Mouse (Mus musculus) induced T-regulatory cell, adult 2 months (primary cell): ENCODE measurements around the gene Tm9sf3.

Experiments
- DNase-seq: peaks from one replicate; pipeline ENCODE4 v3.0.0-alpha.2; 2012; ENCODE audit warnings: low read depth

Tm9sf3 gene

DNA sequence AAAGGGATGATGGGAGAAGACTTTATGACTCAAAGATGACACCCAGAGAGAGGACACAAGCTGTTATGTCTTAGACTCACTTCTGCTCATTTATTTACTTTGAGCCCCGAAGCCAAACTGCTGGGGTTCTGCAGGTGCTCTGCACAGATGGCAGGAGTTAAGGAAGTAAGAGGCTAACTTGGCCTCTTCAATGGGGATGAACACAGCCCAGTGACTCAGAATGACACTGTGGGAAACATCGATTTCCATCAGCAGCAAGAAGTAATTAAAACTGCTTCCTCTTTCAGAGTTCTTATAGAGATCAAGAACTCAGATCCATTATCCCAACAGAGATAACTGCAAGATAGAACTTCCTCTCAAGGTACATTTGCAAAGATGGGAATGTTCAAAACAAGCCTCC lies 86.9 kb downstream of the Tm9sf3 start:
- DNase-seq: no peak

DNA sequence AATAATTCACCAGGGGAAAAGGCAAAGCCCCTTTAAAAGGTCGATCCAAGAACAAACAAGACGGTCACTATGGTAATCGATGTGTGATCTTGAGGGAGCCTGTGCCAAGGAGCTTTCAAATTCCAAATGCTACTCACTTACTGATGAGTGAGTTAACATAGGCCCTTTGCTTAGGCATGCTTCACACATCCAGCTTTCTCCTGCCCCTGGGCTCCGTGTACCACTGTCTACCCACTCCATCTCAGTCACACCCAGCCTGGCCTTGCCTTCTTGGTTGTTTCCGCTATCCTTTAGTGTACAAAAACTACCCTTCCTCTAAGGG lies 97.9 kb downstream of the Tm9sf3 start:
- no peak for DNase-seq

DNA sequence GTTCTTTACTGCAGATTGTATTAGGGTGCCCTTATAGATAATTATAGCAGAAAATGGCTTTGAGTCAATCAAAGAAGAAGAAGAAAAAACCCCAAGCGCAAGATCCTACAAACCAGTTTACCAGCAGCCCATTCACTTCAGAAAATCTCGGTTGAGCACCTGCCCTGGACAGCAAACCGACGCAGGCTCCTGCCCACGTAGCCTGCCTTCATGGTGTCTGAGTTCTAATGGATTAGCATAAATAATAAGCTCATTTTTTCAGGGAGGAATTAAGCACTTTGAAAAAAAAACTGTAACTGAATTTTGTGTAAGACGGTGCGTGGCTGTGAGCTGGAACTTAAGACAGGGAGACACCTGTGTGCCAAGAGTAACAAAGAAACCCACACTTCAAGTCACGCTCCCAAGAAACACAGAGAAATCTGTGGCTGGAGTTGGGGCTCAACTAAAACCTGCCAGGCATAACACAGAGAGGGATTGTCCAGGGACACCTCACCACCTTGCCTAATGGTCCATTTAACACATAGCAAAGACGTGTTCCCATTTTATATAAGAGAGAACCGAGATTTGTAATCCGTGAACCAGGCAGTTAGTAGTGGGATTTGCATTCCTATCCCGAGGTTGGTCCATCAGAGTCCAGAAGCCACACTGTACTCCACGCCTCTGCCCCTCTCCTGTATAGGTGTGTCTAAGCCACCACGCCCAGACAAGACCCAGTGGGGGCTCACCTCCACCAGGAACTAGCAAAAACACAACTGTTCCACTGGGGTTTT lies 98.5 kb downstream of the Tm9sf3 start:
- no peak for DNase-seq

DNA sequence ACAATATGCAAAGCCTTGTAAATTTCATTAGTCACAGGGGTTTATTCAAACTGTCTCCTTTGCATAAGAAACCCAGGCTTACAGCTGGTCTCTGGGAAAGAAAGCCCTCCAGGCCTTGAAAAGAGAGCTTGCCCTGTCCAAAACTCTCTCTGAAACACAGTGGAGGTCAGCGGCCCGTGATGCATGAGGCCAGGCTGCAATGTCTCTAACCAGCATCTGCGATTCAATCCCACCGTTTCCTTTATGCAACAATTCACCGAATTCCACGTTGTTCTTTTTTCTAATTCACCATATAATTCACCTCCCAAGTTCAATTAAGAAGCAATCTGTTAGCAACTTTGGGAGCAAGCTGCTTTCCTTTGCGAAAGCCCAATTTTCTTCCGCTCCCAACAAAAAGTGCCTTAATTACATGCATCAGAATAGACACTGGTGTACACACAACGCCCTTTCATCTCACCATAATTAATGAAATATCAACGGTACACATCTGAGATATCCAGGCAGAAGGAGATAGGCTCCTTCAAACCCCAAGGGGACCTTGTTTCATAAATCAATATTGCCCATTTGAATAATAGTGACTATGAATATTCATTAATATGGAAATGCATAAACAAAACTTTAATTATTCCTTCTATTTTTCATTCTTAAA lies 99.2 kb downstream of the Tm9sf3 start:
- no peak for DNase-seq
